Mouse (Mus musculus) heart, embryonic 13.5 days (tissue): ENCODE results near the gene Golph3. TPM values are rescaled to one million over a fixed set of nuclear protein-coding genes. Genes with fewer than 3 reads are reported as not detected.

Source experiments
- ATAC-seq: fragments of 200-750 bp; cut with Nextera tagmentation; 2 replicates; pipeline ENCODE4 v1.8.0; 2017; ENCODE audit warnings: moderate TSS enrichment; ENCODE audit not compliant: insufficient number of reproducible peaks, low FRiP score, low TSS enrichment; ENCODE audit errors: extremely low read depth
- H3K27ac ChIP-seq: fragments of 300-500 bp; sonication (generic); replicated peaks from 2 replicates; pipeline ENCODE4 v1.5.1; 2015; ENCODE audit warnings: moderate library complexity, mild to moderate bottlenecking, inconsistent platforms
- H3K27me3 ChIP-seq: fragments of 300-500 bp; sonication (generic); replicated peaks from 2 replicates; pipeline ENCODE4 v1.6.1; 2015; ENCODE audit warnings: mild to moderate bottlenecking, inconsistent platforms
- H3K36me3 ChIP-seq: fragments of 300-500 bp; sonication (generic); 2 replicates; pipeline ENCODE4 v1.6.1; 2015; ENCODE audit warnings: mild to moderate bottlenecking, inconsistent platforms
- H3K4me1 ChIP-seq: fragments of 300-500 bp; sonication (generic); 2 replicates; pipeline ENCODE4 v1.6.1; 2015; ENCODE audit warnings: inconsistent platforms
- H3K4me2 ChIP-seq: fragments of 300-500 bp; sonication (generic); 2 replicates; pipeline ENCODE4 v1.6.1; 2015; ENCODE audit warnings: inconsistent platforms, mild to moderate bottlenecking, moderate library complexity
- H3K4me3 ChIP-seq: fragments of 300-500 bp; sonication (generic); 2 replicates; pipeline ENCODE4 v1.5.1; 2015; ENCODE audit warnings: moderate library complexity, mild to moderate bottlenecking, inconsistent platforms
- H3K9ac ChIP-seq: fragments of 300-500 bp; sonication (generic); 2 replicates; pipeline ENCODE4 v1.6.1; 2015; ENCODE audit warnings: inconsistent platforms, mild to moderate bottlenecking, moderate library complexity
- H3K9me3 ChIP-seq: fragments of 300-500 bp; sonication (generic); 2 replicates; pipeline ENCODE4 v1.6.1; 2016; ENCODE audit warnings: inconsistent platforms
- WGBS: fragments of 180-500 bp; shearing (Covaris S2); methylation state at CpG from one replicate; pipeline ENCODE4 v1.1.7; 2015; ENCODE audit warnings: mixed read lengths; 5-methylcytosine and 5-hydroxymethylcytosine counted together
- polyA plus RNA-seq: library from polyadenylated mRNA; unstranded; fragments of >200 nt; fragmentation: Nextera tagmentation; extraction: Ambion mirVana; gene quantifications from 2 replicates; pipeline ENCODE4 v1.2.1, GENCODE M21; 2015

The Golph3 gene
- polyA plus RNA-seq, 1 experiment from 2014 or later = 60.1 TPM

DNA sequence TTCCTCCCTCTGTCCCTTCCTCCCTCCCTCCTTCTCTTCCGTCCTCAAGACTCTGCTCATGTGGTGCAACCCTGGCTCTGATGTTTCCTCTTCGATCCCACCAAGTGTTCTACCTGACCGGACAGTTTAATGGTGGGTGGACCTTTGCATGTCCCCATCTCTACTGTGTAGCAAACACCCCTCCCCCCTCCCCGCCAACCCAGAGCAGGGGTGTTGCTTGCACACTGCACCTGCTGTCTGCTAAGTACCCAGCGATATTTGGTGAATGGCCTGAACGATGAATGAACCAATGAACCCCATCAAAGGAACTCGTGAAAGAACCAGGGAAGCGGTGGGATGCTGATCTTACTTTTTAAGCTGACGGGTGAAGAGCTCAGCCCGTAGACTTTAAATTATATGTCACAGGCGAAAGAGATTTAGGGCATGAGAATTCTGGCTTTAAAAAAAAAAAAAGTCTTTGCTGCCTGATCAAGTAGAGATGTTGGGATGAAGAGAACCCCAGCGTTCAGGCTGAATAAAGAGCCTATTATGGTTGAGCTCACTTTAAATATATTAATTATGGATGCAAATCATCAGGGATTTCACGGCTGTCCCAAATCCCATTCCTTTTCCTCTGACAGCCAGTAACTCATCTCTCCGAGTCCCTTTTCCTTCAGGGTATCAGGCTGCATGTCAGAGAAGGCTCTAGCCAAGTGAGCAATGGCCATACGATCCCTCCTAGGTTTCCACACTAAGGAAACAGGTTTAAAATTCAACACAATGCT is 67.7 kb downstream of the Golph3 start:
- Histone ChIP-seq H3K9me3 (no peaks in the 10 kb centered on the region), H3K9ac (no peak overlapping the region), H3K4me1 (no peaks in the 10 kb centered on the region), H3K27ac (no peak overlapping the region), H3K4me2 (no peak overlapping the region), H3K36me3 (peaks cover 17% of the 10 kb centered on the region), H3K27me3 (no peaks in the 10 kb centered on the region), H3K4me3 (no peak overlapping the region)
- WGBS = 83% methylated on average over 15 of the region's 15 CpGs
- ATAC-seq = no peak

- Histone ChIP-seq H3K36me3 (peaks cover 18% of the 10 kb centered on the region), H3K9me3 (no peaks in the 10 kb centered on the region), H3K27ac (no peak overlapping the region), H3K9ac (no peak overlapping the region), H3K4me3 (no peak overlapping the region), H3K27me3 (no peaks in the 10 kb centered on the region), H3K4me2 (no peak overlapping the region), H3K4me1 (no peaks in the 10 kb centered on the region)
- no peak for ATAC-seq
- 88% methylated on average over 10 of the region's 10 CpGs for WGBS
Measured at GRCm38 (mm10) chr15:12394758-12395157, 73.5 kb downstream of the Golph3 start.

GRCm38 (mm10) chr15:12397032-12397431 is 75.8 kb downstream of the Golph3 start:
- no peak overlapping the region for H3K27ac ChIP-seq
- H3K36me3 ChIP-seq = peaks cover 30% of the 10 kb centered on the region
- H3K4me2 ChIP-seq = no peak overlapping the region
- no peak overlapping the region for H3K9ac ChIP-seq
- no peaks in the 10 kb centered on the region for H3K4me1 ChIP-seq
- no peak overlapping the region for H3K4me3 ChIP-seq
- WGBS = 78% methylated on average over 6 of the region's 6 CpGs
- ATAC-seq = no peak
- no peaks in the 10 kb centered on the region for H3K9me3 ChIP-seq
- H3K27me3 ChIP-seq = no peaks in the 10 kb centered on the region

Other genes with a start within 250 kb of the Golph3 start
- 87.7 and 89.4 TPM in 2 replicates for gene Zfr, start 203.6 kb upstream of the Golph3 start, polyA plus RNA-seq
- gene Mtmr12, start 116.4 kb upstream of the Golph3 start, polyA plus RNA-seq = 11.4 and 12.0 TPM in 2 replicates
- 0.78 and 1.3 TPM in 2 replicates for gene 1810049J17Rik, start 449 bp downstream of the Golph3 start, polyA plus RNA-seq